Mouse (Mus musculus) embryonic facial prominence, embryonic 11.5 days (tissue): ENCODE results near the gene Nup98. TPM values are rescaled to one million over a fixed set of nuclear protein-coding genes. Genes with fewer than 3 reads are reported as not detected.

ENCODE experiments used
- ATAC-seq: fragments of 200-750 bp; cut with Nextera tagmentation; replicated peaks from 2 replicates; pipeline ENCODE4 v1.8.0; 2017; ENCODE audit warnings: low read depth; ENCODE audit not compliant: insufficient number of reproducible peaks, low FRiP score, low TSS enrichment
- DNase-seq: peaks from one replicate; pipeline ENCODE4 v3.0.0-alpha.2; 2015; ENCODE audit warnings: low spot score
- H3K27ac ChIP-seq: fragments of 300-500 bp; sonication (generic); replicated peaks from 2 replicates; pipeline ENCODE4 v1.5.1; 2014; ENCODE audit warnings: mild to moderate bottlenecking, low read depth, low read length, control low read depth
- H3K27me3 ChIP-seq: fragments of 300-500 bp; sonication (generic); 2 replicates; pipeline ENCODE4 v1.6.1; 2014; ENCODE audit warnings: mild to moderate bottlenecking, low read length, moderate library complexity, mixed read lengths; ENCODE audit not compliant: control insufficient read depth, insufficient read depth
- H3K36me3 ChIP-seq: fragments of 300-500 bp; sonication (generic); replicated peaks from 2 replicates; pipeline ENCODE4 v1.6.1; 2014; ENCODE audit warnings: low read depth, mild to moderate bottlenecking, low read length, moderate library complexity, mixed read lengths; ENCODE audit not compliant: control insufficient read depth, insufficient read depth
- H3K4me1 ChIP-seq: fragments of 300-500 bp; sonication (generic); 2 replicates; pipeline ENCODE4 v1.6.1; 2014; ENCODE audit warnings: low read length, mixed read lengths; ENCODE audit not compliant: control insufficient read depth, insufficient read depth
- H3K4me2 ChIP-seq: fragments of 300-500 bp; sonication (generic); 2 replicates; pipeline ENCODE4 v1.6.1; 2014; ENCODE audit warnings: low read depth, mild to moderate bottlenecking, control low read depth, low read length, moderate library complexity
- H3K4me3 ChIP-seq: fragments of 300-500 bp; sonication (generic); 2 replicates; pipeline ENCODE4 v1.5.1; 2014; ENCODE audit warnings: low read depth, low read length, control low read depth
- H3K9ac ChIP-seq: fragments of 300-500 bp; sonication (generic); replicated peaks from 2 replicates; pipeline ENCODE4 v1.6.1; 2014; ENCODE audit warnings: mild to moderate bottlenecking, control low read depth, low read length
- H3K9me3 ChIP-seq: fragments of 300-500 bp; sonication (generic); replicated peaks from 2 replicates; pipeline ENCODE4 v1.6.1; 2016; ENCODE audit warnings: mild to moderate bottlenecking, low read length, inconsistent platforms, mixed read lengths; ENCODE audit not compliant: control insufficient read depth
- WGBS: fragments of 180-500 bp; shearing (Covaris S2); extraction: QIAGEN DNeasy Blood & Tissue Kit; methylation state at CpG from one replicate; pipeline ENCODE4 v1.1.7; 2014; 5-methylcytosine and 5-hydroxymethylcytosine counted together
- polyA plus RNA-seq: library from polyadenylated mRNA; unstranded; fragments of >200 nt; fragmentation: Nextera tagmentation; extraction: Ambion mirVana; gene quantifications from 2 replicates; pipeline ENCODE4 v1.2.1, GENCODE M21; 2014

Gene Nup98
- polyA plus RNA-seq, 1 experiment from 2014 or later, result 49.0 TPM

DNA sequence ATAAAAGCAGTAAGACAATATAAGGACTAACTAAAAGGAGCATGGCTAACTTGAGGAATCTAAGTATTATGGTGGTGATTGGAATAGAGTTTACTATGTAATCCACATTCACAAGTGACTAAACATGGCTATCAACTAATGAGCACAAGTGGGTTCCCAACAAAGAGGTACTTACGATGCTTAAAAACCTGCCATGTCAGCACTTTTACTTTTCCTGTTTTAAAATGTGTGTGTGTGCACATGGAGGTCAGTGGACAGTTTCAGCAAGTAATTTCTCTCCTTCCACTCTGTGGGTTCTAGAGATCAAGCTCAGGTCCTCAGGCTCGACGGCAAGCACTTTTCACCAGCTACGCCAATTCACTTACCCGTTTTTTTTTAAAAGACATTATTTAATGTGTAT, 72.1 kb downstream of the Nup98 start:
- DNase-seq, result no peak
- Histone ChIP-seq H3K9me3 (no peaks in the 10 kb centered on the region), H3K4me2 (no peak overlapping the region), H3K4me1 (no peaks in the 10 kb centered on the region), H3K9ac (no peak overlapping the region), H3K27ac (no peak overlapping the region), H3K36me3 (peaks cover 17% of the 10 kb centered on the region; the same call in 1 of the 2 replicates), H3K27me3 (no peaks in the 10 kb centered on the region), H3K4me3 (no peak overlapping the region)
- 96% methylated on average over 5 of the region's 5 CpGs for WGBS
- ATAC-seq, result no peak

- ATAC-seq (no peak), DNase-seq (peak; percentile 49)
- H3K27ac ChIP-seq, result no peak overlapping the region
- H3K9ac ChIP-seq, result no peak overlapping the region
- 90% methylated on average over 1 of the region's 1 CpGs for WGBS
- H3K4me3 ChIP-seq, result no peak overlapping the region
- H3K27me3 ChIP-seq, result no peaks in the 10 kb centered on the region
- H3K36me3 ChIP-seq, result peaks cover 19% of the 10 kb centered on the region
- no peaks in the 10 kb centered on the region for H3K9me3 ChIP-seq
- H3K4me2 ChIP-seq, result no peak overlapping the region
- no peaks in the 10 kb centered on the region for H3K4me1 ChIP-seq
Observed at GRCm38 (mm10) chr7:102137464-102137863, 72.5 kb downstream of the Nup98 start.

- no peak for ATAC-seq
- Histone ChIP-seq H3K27ac (no peak overlapping the region), H3K4me1 (no peaks in the 10 kb centered on the region), H3K9ac (no peak overlapping the region), H3K4me3 (no peak overlapping the region), H3K36me3 (peaks cover 18% of the 10 kb centered on the region), H3K9me3 (no peaks in the 10 kb centered on the region), H3K4me2 (no peak overlapping the region), H3K27me3 (no peaks in the 10 kb centered on the region)
- 93% methylated on average over 4 of the region's 4 CpGs for WGBS
- DNase-seq, result no peak
Observed at GRCm38 (mm10) chr7:102132395-102132794, 77.6 kb downstream of the Nup98 start.

DNA sequence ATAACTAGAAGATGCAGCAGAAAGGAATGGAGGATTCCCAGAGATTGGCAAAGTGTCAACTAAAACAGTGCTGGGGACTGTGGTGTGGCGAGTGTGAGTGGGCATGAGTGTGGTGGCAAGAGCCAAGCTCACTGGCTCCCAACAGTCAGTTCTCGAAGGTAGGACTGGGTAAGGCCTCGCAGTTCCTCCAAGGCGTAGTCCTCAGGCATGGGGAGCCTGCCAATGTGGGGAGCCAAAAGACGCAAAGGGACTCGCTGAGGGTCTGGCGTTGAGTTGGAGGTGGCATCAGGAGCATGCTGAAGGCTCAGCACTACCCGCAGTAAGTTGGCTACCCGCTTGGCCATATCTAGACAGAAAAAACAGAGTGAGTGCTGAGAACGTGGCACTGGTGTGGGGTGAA, 89.7 kb downstream of the Nup98 start:
- Histone ChIP-seq H3K36me3 (peaks cover 8% of the 10 kb centered on the region), H3K4me1 (no peaks in the 10 kb centered on the region), H3K27ac (no peak overlapping the region), H3K4me2 (no peak overlapping the region), H3K9me3 (no peaks in the 10 kb centered on the region), H3K4me3 (no peak overlapping the region), H3K27me3 (no peaks in the 10 kb centered on the region), H3K9ac (no peak overlapping the region)
- 96% methylated on average over 10 of the region's 10 CpGs for WGBS
- DNase-seq (no peak), ATAC-seq (no peak)

DNA sequence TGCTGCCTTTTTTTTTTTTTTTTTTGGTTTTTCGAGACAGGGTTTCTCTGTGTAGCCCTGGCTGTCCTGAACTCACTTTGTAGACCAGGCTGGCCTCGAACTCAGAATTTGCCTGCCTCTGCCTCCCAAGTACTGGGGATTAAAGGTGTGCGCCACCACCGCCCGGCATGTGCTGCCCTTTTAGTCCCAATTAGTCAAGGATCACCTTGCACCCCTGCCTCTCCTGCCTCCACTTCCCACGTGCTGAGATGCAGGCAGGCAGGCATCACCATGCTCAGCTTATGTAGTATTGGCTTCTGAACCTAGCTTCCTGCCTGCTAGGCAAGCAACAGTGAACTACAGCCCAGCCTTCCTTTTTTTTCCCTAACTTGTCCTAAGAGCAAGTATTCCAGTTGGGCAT, 92.6 kb downstream of the Nup98 start:
- no peaks in the 10 kb centered on the region; the same call in none of the 2 replicates for H3K36me3 ChIP-seq
- H3K27ac ChIP-seq, result no peak overlapping the region
- no peak overlapping the region for H3K9ac ChIP-seq
- H3K9me3 ChIP-seq, result no peaks in the 10 kb centered on the region
- H3K4me1 ChIP-seq, result no peaks in the 10 kb centered on the region
- H3K4me3 ChIP-seq, result no peak overlapping the region
- 77% methylated on average over 6 of the region's 6 CpGs for WGBS
- ATAC-seq, result no peak
- no peak overlapping the region for H3K4me2 ChIP-seq
- no peak for DNase-seq
- H3K27me3 ChIP-seq, result no peaks in the 10 kb centered on the region

- H3K36me3 ChIP-seq, result no peaks in the 10 kb centered on the region; the same call in none of the 2 replicates
- ATAC-seq (no peak; the same call in 1 of the 2 replicates), DNase-seq (no peak)
- H3K4me1 ChIP-seq, result no peaks in the 10 kb centered on the region
- H3K4me3 ChIP-seq, result no peak within 1 kb of the TSS
- no peaks in the 10 kb centered on the region for H3K9me3 ChIP-seq
- no peaks in the 10 kb centered on the region for H3K27me3 ChIP-seq
- no peak within 1 kb of the TSS for H3K27ac ChIP-seq
- WGBS, result 55% methylated on average over 7 of the region's 7 CpGs
- H3K9ac ChIP-seq, result no peak within 1 kb of the TSS
- H3K4me2 ChIP-seq, result no peak within 1 kb of the TSS
Observed at GRCm38 (mm10) chr7:102116579-102117331, 93.2 kb downstream of the Nup98 start, which contains the start of gene Chrna10. Gene Chrna10 (minus strand): TSS chr7:102116828.

- DNase-seq, result no peak
Observed at GRCm38 (mm10) chr7:102113151-102113729, 96.7 kb downstream of the Nup98 start.

DNA sequence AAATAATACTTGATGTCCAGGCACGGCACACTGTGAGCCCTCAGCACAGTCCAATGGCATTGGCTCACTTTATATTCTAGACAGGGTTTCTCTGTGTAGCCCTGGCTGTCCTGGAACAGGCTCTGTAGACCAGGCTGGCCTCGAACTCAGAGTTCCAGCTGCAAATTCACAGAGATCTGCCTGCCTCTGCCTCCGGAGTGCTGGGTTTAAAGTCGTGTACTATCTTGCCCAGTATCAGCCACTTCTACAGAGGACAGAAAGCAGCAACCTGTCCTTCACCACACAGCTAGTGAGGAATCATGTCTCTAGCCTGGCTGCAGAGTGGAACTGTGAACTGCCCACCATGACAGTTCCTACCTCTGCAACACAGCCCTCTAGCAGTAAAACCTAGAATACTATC, 100.2 kb downstream of the Nup98 start:
- H3K27me3 ChIP-seq, result no peaks in the 10 kb centered on the region
- no peaks in the 10 kb centered on the region for H3K9me3 ChIP-seq
- no peaks in the 10 kb centered on the region for H3K4me1 ChIP-seq
- no peak overlapping the region for H3K27ac ChIP-seq
- no peak overlapping the region for H3K4me2 ChIP-seq
- WGBS, result 89% methylated on average over 4 of the region's 4 CpGs
- no peak overlapping the region for H3K4me3 ChIP-seq
- DNase-seq (no peak), ATAC-seq (no peak)
- H3K36me3 ChIP-seq, result no peaks in the 10 kb centered on the region
- no peak overlapping the region for H3K9ac ChIP-seq

More at GRCm38 (mm10) chr7:102113151-102113729, 96.7 kb downstream of the Nup98 start:
- Histone ChIP-seq H3K36me3 (no peaks in the 10 kb centered on the region), H3K9ac (no peak overlapping the region), H3K27ac (no peak overlapping the region), H3K4me2 (no peak overlapping the region), H3K4me3 (no peak overlapping the region), H3K9me3 (no peaks in the 10 kb centered on the region), H3K27me3 (no peaks in the 10 kb centered on the region), H3K4me1 (no peaks in the 10 kb centered on the region)
- no peak for ATAC-seq
- WGBS, result 79% methylated on average over 45 of the region's 45 CpGs
